Mouse (Mus musculus): ENCODE data around the gene Wwox. TPM values are rescaled to one million over a fixed set of nuclear protein-coding genes. Genes with fewer than 3 reads are reported as not detected.

The Wwox gene
- polyA plus RNA-seq, 1 experiment, result 11.3 TPM

GRCm38 (mm10) chr8:114929597-114929996 is 490.1 kb downstream of the Wwox start:
- no peaks in the 10 kb centered on the region for H3K4me1 ChIP-seq (ENCODE audit: control insufficient read depth, insufficient read depth, low read length)
- no peak overlapping the region for H3K27ac ChIP-seq (ENCODE audit: insufficient read depth, low read length)
- no peaks in the 10 kb centered on the region for H3K9me3 ChIP-seq (replicated peaks; ENCODE audit: control insufficient read depth, insufficient read depth, low read length, poor library complexity, severe bottlenecking)
- H3K4me3 ChIP-seq (ENCODE audit: low read depth, low read length), result no peak overlapping the region
- TF ChIP-seq EP300 (IDR thresholded peaks at IDR 0.05; ENCODE audit: insufficient read depth, low read depth, low read length) (no peak), CTCF (IDR thresholded peaks at IDR 0.05; ENCODE audit: low read depth, low read length) (no peak), POLR2A (IDR thresholded peaks at IDR 0.05; ENCODE audit: insufficient read depth, low read length) (no peak)
- H3K36me3 ChIP-seq (ENCODE audit: control insufficient read depth, insufficient read depth, low read length, poor library complexity, severe bottlenecking), result no peaks in the 10 kb centered on the region
- no peak overlapping the region for H3K9ac ChIP-seq (ENCODE audit: low read depth, poor library complexity, severe bottlenecking)
- H3K27me3 ChIP-seq (ENCODE audit: control insufficient read depth, insufficient read depth, low read length, poor library complexity, severe bottlenecking), result no peaks in the 10 kb centered on the region

GRCm38 (mm10) chr8:114932071-114932630 is 492.7 kb downstream of the Wwox start:
- no peak for TF ChIP-seq CTCF (IDR thresholded peaks at IDR 0.05; ENCODE audit: low read depth, low read length)
- TF ChIP-seq EP300 (IDR thresholded peaks at IDR 0.05; ENCODE audit: insufficient read depth, low read depth, low read length), result no peak
- no peak for TF ChIP-seq POLR2A (IDR thresholded peaks at IDR 0.05; ENCODE audit: insufficient read depth, low read length)
- H3K9ac ChIP-seq (ENCODE audit: low read depth, poor library complexity, severe bottlenecking), result no peak overlapping the region
- H3K27ac ChIP-seq (ENCODE audit: insufficient read depth, low read length), result no peak overlapping the region
- no peaks in the 10 kb centered on the region for H3K36me3 ChIP-seq (ENCODE audit: control insufficient read depth, insufficient read depth, low read length, poor library complexity, severe bottlenecking)
- H3K4me1 ChIP-seq (ENCODE audit: control insufficient read depth, insufficient read depth, low read length), result no peaks in the 10 kb centered on the region
- H3K4me3 ChIP-seq (ENCODE audit: low read depth, low read length), result no peak overlapping the region
- no peaks in the 10 kb centered on the region for H3K27me3 ChIP-seq (ENCODE audit: control insufficient read depth, insufficient read depth, low read length, poor library complexity, severe bottlenecking)
- H3K9me3 ChIP-seq (replicated peaks; ENCODE audit: control insufficient read depth, insufficient read depth, low read length, poor library complexity, severe bottlenecking), result no peaks in the 10 kb centered on the region

GRCm38 (mm10) chr8:114933248-114933647 is 493.8 kb downstream of the Wwox start:
- TF ChIP-seq EP300 (IDR thresholded peaks at IDR 0.05; ENCODE audit: insufficient read depth, low read depth, low read length) (no peak), CTCF (IDR thresholded peaks at IDR 0.05; ENCODE audit: low read depth, low read length) (peak; percentile 33), POLR2A (IDR thresholded peaks at IDR 0.05; ENCODE audit: insufficient read depth, low read length) (no peak)
- H3K27ac ChIP-seq (ENCODE audit: insufficient read depth, low read length), result no peak overlapping the region
- H3K9me3 ChIP-seq (replicated peaks; ENCODE audit: control insufficient read depth, insufficient read depth, low read length, poor library complexity, severe bottlenecking), result no peaks in the 10 kb centered on the region
- H3K36me3 ChIP-seq (ENCODE audit: control insufficient read depth, insufficient read depth, low read length, poor library complexity, severe bottlenecking), result no peaks in the 10 kb centered on the region
- no peak overlapping the region for H3K4me3 ChIP-seq (ENCODE audit: low read depth, low read length)
- no peaks in the 10 kb centered on the region for H3K4me1 ChIP-seq (ENCODE audit: control insufficient read depth, insufficient read depth, low read length)
- no peak overlapping the region for H3K9ac ChIP-seq (ENCODE audit: low read depth, poor library complexity, severe bottlenecking)
- H3K27me3 ChIP-seq (ENCODE audit: control insufficient read depth, insufficient read depth, low read length, poor library complexity, severe bottlenecking), result no peaks in the 10 kb centered on the region

- Histone ChIP-seq H3K4me3 (ENCODE audit: low read depth, low read length) (no peak overlapping the region), H3K36me3 (ENCODE audit: control insufficient read depth, insufficient read depth, low read length, poor library complexity, severe bottlenecking) (no peaks in the 10 kb centered on the region), H3K4me1 (ENCODE audit: control insufficient read depth, insufficient read depth, low read length) (no peaks in the 10 kb centered on the region), H3K9me3 (replicated peaks; ENCODE audit: control insufficient read depth, insufficient read depth, low read length, poor library complexity, severe bottlenecking) (no peaks in the 10 kb centered on the region), H3K27me3 (ENCODE audit: control insufficient read depth, insufficient read depth, low read length, poor library complexity, severe bottlenecking) (no peaks in the 10 kb centered on the region), H3K9ac (ENCODE audit: low read depth, poor library complexity, severe bottlenecking) (no peak overlapping the region), H3K27ac (ENCODE audit: insufficient read depth, low read length) (no peak overlapping the region)
- TF ChIP-seq EP300 (IDR thresholded peaks at IDR 0.05; ENCODE audit: insufficient read depth, low read depth, low read length) (no peak), CTCF (IDR thresholded peaks at IDR 0.05; ENCODE audit: low read depth, low read length) (no peak), POLR2A (IDR thresholded peaks at IDR 0.05; ENCODE audit: insufficient read depth, low read length) (no peak)
Observed at GRCm38 (mm10) chr8:114936887-114937286, 497.4 kb downstream of the Wwox start.

GRCm38 (mm10) chr8:114939338-114939737 is 499.9 kb downstream of the Wwox start:
- H3K27ac ChIP-seq (ENCODE audit: insufficient read depth, low read length), result no peak overlapping the region
- no peaks in the 10 kb centered on the region for H3K9me3 ChIP-seq (replicated peaks; ENCODE audit: control insufficient read depth, insufficient read depth, low read length, poor library complexity, severe bottlenecking)
- no peaks in the 10 kb centered on the region for H3K36me3 ChIP-seq (ENCODE audit: control insufficient read depth, insufficient read depth, low read length, poor library complexity, severe bottlenecking)
- H3K27me3 ChIP-seq (ENCODE audit: control insufficient read depth, insufficient read depth, low read length, poor library complexity, severe bottlenecking), result no peaks in the 10 kb centered on the region
- H3K4me3 ChIP-seq (ENCODE audit: low read depth, low read length), result no peak overlapping the region
- no peaks in the 10 kb centered on the region for H3K4me1 ChIP-seq (ENCODE audit: control insufficient read depth, insufficient read depth, low read length)
- TF ChIP-seq CTCF (IDR thresholded peaks at IDR 0.05; ENCODE audit: low read depth, low read length) (no peak), POLR2A (IDR thresholded peaks at IDR 0.05; ENCODE audit: insufficient read depth, low read length) (no peak), EP300 (IDR thresholded peaks at IDR 0.05; ENCODE audit: insufficient read depth, low read depth, low read length) (no peak)
- H3K9ac ChIP-seq (ENCODE audit: low read depth, poor library complexity, severe bottlenecking), result no peak overlapping the region

DNA sequence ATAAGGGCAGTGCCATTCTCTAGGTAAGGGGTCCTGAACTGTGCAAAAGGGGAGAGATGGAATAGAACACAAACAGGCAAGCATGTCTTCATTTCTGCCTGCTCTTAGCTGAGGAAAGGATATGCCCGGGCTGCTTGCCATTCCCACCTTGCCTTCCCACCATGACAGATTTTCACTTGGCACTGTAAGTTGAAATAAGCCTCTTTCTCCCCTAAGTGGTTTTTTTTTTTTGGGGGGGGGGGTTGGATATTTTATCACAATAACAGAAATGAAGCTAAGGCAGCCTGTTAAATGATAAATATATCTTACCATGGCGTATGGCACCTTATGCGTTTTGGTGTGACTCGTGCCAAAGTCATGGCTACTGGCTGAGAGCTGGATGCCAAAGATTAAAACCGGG is 501.6 kb downstream of the Wwox start:
- Histone ChIP-seq H3K36me3 (ENCODE audit: control insufficient read depth, insufficient read depth, low read length, poor library complexity, severe bottlenecking) (no peaks in the 10 kb centered on the region), H3K4me1 (ENCODE audit: control insufficient read depth, insufficient read depth, low read length) (no peaks in the 10 kb centered on the region), H3K9ac (ENCODE audit: low read depth, poor library complexity, severe bottlenecking) (no peak overlapping the region), H3K4me3 (ENCODE audit: low read depth, low read length) (no peak overlapping the region), H3K27ac (ENCODE audit: insufficient read depth, low read length) (no peak overlapping the region), H3K27me3 (ENCODE audit: control insufficient read depth, insufficient read depth, low read length, poor library complexity, severe bottlenecking) (no peaks in the 10 kb centered on the region), H3K9me3 (replicated peaks; ENCODE audit: control insufficient read depth, insufficient read depth, low read length, poor library complexity, severe bottlenecking) (no peaks in the 10 kb centered on the region)
- no peak for TF ChIP-seq EP300 (IDR thresholded peaks at IDR 0.05; ENCODE audit: insufficient read depth, low read depth, low read length)
- no peak for TF ChIP-seq CTCF (IDR thresholded peaks at IDR 0.05; ENCODE audit: low read depth, low read length)
- TF ChIP-seq POLR2A (IDR thresholded peaks at IDR 0.05; ENCODE audit: insufficient read depth, low read length), result no peak

All from ES-Bruce4 (cell line).